Mouse (Mus musculus) lung, postnatal 14 days (tissue): ENCODE data around the gene Tcp11.

Experiments
- DNase-seq: peaks from one replicate; pipeline ENCODE4 v3.0.0; 2021

Tcp11 gene

GRCm38 (mm10) chr17:28080045-28080816, at the start of gene Tcp11:
Tcp11 (minus strand) TSS chr17:28080639.
- peak; percentile 59 for DNase-seq

GRCm38 (mm10) chr17:28129796-28130195, 49.4 kb upstream of the Tcp11 start:
- DNase-seq = no peak

GRCm38 (mm10) chr17:28124368-28124767, 43.9 kb upstream of the Tcp11 start:
- DNase-seq = no peak

GRCm38 (mm10) chr17:28123627-28124026, 43.2 kb upstream of the Tcp11 start:
- no peak for DNase-seq

GRCm38 (mm10) chr17:28122949-28123348, 42.5 kb upstream of the Tcp11 start:
- DNase-seq = no peak

- no peak for DNase-seq
These were observed 40.0 kb upstream of the Tcp11 start for GRCm38 (mm10) chr17:28120460-28120859.

- peak; percentile 22 for DNase-seq
These were observed 37.2 kb upstream of the Tcp11 start for GRCm38 (mm10) chr17:28117451-28118209.

GRCm38 (mm10) chr17:28116335-28116734, 35.9 kb upstream of the Tcp11 start:
- DNase-seq = no peak

GRCm38 (mm10) chr17:28112266-28112665, 31.8 kb upstream of the Tcp11 start:
- no peak for DNase-seq

GRCm38 (mm10) chr17:28107275-28107674, 26.8 kb upstream of the Tcp11 start:
- DNase-seq = no peak

- DNase-seq = no peak
These were observed 25.9 kb upstream of the Tcp11 start for GRCm38 (mm10) chr17:28106352-28106751.

- DNase-seq = no peak
These were observed 24.0 kb upstream of the Tcp11 start for GRCm38 (mm10) chr17:28104416-28104815.

GRCm38 (mm10) chr17:28101902-28102319, 21.5 kb upstream of the Tcp11 start:
- no peak for DNase-seq

- no peak for DNase-seq
These were observed 20.9 kb upstream of the Tcp11 start for GRCm38 (mm10) chr17:28101284-28101887.

- no peak for DNase-seq
These were observed 20.2 kb upstream of the Tcp11 start for GRCm38 (mm10) chr17:28100669-28101068.

GRCm38 (mm10) chr17:28099086-28099485, 18.6 kb upstream of the Tcp11 start:
- DNase-seq = no peak

- DNase-seq = no peak
These were observed 16.9 kb upstream of the Tcp11 start for GRCm38 (mm10) chr17:28097308-28097707.

GRCm38 (mm10) chr17:28096418-28096817, 16.0 kb upstream of the Tcp11 start:
- DNase-seq = no peak

GRCm38 (mm10) chr17:28093837-28094236, 13.4 kb upstream of the Tcp11 start:
- no peak for DNase-seq

GRCm38 (mm10) chr17:28092297-28092696, 11.9 kb upstream of the Tcp11 start:
- DNase-seq = no peak

GRCm38 (mm10) chr17:28088718-28089117, 8.3 kb upstream of the Tcp11 start:
- DNase-seq = no peak

- no peak for DNase-seq
These were observed 7.0 kb upstream of the Tcp11 start for GRCm38 (mm10) chr17:28087430-28087829.

- DNase-seq = peak; percentile 95
These were observed 4.5 kb upstream of the Tcp11 start for GRCm38 (mm10) chr17:28084964-28085363.

GRCm38 (mm10) chr17:28084395-28084905, 4.0 kb upstream of the Tcp11 start:
- DNase-seq = no peak
